Mouse (Mus musculus): Measurements from ENCODE around the gene Ube2b. TPM values are rescaled to one million over a fixed set of nuclear protein-coding genes. Genes with fewer than 3 reads are reported as not detected.

The Ube2b gene
- polyA plus RNA-seq, 1 experiment from 2014 or later: 276 TPM

GRCm38 (mm10) chr11:52033953-52034352, 33.4 kb upstream of the Ube2b start:
- ATAC-seq: no peak

DNA sequence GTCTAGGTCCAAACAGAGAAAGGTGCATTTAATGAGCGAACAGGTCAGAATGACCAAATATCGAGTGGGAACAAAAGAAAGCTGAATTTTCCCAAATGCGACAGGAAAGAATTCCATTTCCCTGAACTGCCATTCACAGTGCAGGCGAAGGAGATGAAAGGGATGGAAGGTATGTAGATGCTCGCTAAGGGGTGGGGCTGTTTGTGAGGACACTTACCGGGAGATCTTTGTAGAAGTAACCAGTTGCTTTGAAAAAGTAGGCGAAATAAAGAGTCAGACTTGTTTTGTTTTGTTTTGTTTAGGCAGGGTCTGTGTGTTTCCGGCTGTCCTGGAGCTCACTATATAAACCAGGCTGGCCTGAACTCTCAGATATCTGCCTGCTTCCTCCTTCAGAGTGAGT, 31.8 kb upstream of the Ube2b start:
- ATAC-seq: no peak
- H3K9me3 ChIP-seq (ENCODE audit: low read length): no peaks in the 10 kb centered on the region
- WGBS: 52% methylated on average over 8 of the region's 8 CpGs

More at GRCm38 (mm10) chr11:52033953-52034352, 33.4 kb upstream of the Ube2b start:
- H3K4me3 ChIP-seq (ENCODE audit: low read depth, low read length): no peak overlapping the region
- H3K9me3 ChIP-seq (ENCODE audit: low read length): no peaks in the 10 kb centered on the region
- H3K36me3 ChIP-seq (ENCODE audit: insufficient read depth, low read length): no peaks in the 10 kb centered on the region
- H3K27me3 ChIP-seq (replicated peaks; ENCODE audit: insufficient read depth, low read length): no peaks in the 10 kb centered on the region
- TF ChIP-seq CTCF (IDR thresholded peaks at IDR 0.05) (no peak), EP300 (IDR thresholded peaks at IDR 0.05) (no peak)
- no peak overlapping the region for H3K27ac ChIP-seq (ENCODE audit: low read length)
- no peak for DNase-seq (ENCODE audit: low spot score)
- H3K9ac ChIP-seq (replicated peaks; ENCODE audit: low read depth): no peak overlapping the region
- no peak overlapping the region for H3K4me2 ChIP-seq (replicated peaks; ENCODE audit: low read depth, low read length)
- H3K4me1 ChIP-seq (ENCODE audit: insufficient read depth, low read depth, low read length): no peaks in the 10 kb centered on the region
- WGBS: 62% methylated on average over 1 of the region's 1 CpGs

GRCm38 (mm10) chr11:52018217-52018616, 17.7 kb upstream of the Ube2b start:
- DNase-seq (ENCODE audit: low spot score) (no peak), ATAC-seq (no peak)
- Histone ChIP-seq H3K4me3 (ENCODE audit: low read depth, low read length) (no peak overlapping the region), H3K4me2 (replicated peaks; ENCODE audit: low read depth, low read length) (no peak overlapping the region), H3K9ac (replicated peaks; ENCODE audit: low read depth) (no peak overlapping the region), H3K36me3 (ENCODE audit: insufficient read depth, low read length) (no peaks in the 10 kb centered on the region), H3K27ac (ENCODE audit: low read length) (no peak overlapping the region), H3K27me3 (replicated peaks; ENCODE audit: insufficient read depth, low read length) (no peaks in the 10 kb centered on the region), H3K9me3 (ENCODE audit: low read length) (no peaks in the 10 kb centered on the region), H3K4me1 (ENCODE audit: insufficient read depth, low read depth, low read length) (no peaks in the 10 kb centered on the region)
- TF ChIP-seq CTCF (IDR thresholded peaks at IDR 0.05): no peak
- TF ChIP-seq EP300 (IDR thresholded peaks at IDR 0.05): no peak
- 60% methylated on average over 9 of the region's 9 CpGs for WGBS

More for the DNA sequence above, 31.8 kb upstream of the Ube2b start:
- Histone ChIP-seq H3K4me2 (replicated peaks; ENCODE audit: low read depth, low read length) (no peak overlapping the region), H3K4me1 (ENCODE audit: insufficient read depth, low read depth, low read length) (no peaks in the 10 kb centered on the region), H3K27ac (ENCODE audit: low read length) (no peak overlapping the region), H3K9ac (replicated peaks; ENCODE audit: low read depth) (no peak overlapping the region), H3K4me3 (ENCODE audit: low read depth, low read length) (no peak overlapping the region), H3K27me3 (replicated peaks; ENCODE audit: insufficient read depth, low read length) (no peaks in the 10 kb centered on the region), H3K36me3 (ENCODE audit: insufficient read depth, low read length) (no peaks in the 10 kb centered on the region)
- TF ChIP-seq EP300 (IDR thresholded peaks at IDR 0.05): no peak
- TF ChIP-seq CTCF (IDR thresholded peaks at IDR 0.05): no peak
- no peak for DNase-seq (ENCODE audit: low spot score)

DNA sequence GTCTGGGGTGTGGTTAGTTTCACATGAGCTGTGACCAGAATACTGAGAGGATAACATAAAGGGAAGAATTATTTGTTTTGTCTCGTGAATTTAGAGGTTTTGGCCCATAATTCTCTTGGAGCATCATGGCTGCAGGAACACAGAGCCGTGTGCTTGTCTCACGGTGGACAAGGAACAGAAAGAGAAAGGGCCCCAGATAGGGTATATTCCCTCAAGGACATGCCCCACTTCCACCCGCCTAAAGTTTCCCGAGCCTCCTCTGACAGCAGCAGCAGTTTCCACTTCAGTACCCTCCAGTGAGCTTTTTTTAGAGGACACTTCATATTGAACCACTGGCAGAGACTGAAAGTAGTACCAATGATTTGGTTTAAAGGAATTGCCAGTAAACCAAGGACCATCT, 11.0 kb upstream of the Ube2b start:
- no peak for TF ChIP-seq EP300 (IDR thresholded peaks at IDR 0.05)
- DNase-seq (ENCODE audit: low spot score): no peak
- Histone ChIP-seq H3K9ac (replicated peaks; ENCODE audit: low read depth) (no peak overlapping the region), H3K9me3 (ENCODE audit: low read length) (no peaks in the 10 kb centered on the region), H3K36me3 (ENCODE audit: insufficient read depth, low read length) (no peaks in the 10 kb centered on the region), H3K4me1 (ENCODE audit: insufficient read depth, low read depth, low read length) (no peaks in the 10 kb centered on the region), H3K27me3 (replicated peaks; ENCODE audit: insufficient read depth, low read length) (no peaks in the 10 kb centered on the region), H3K4me2 (replicated peaks; ENCODE audit: low read depth, low read length) (no peak overlapping the region), H3K27ac (ENCODE audit: low read length) (no peak overlapping the region), H3K4me3 (ENCODE audit: low read depth, low read length) (no peak overlapping the region)
- no peak for ATAC-seq
- WGBS: 71% methylated on average over 5 of the region's 5 CpGs

DNA sequence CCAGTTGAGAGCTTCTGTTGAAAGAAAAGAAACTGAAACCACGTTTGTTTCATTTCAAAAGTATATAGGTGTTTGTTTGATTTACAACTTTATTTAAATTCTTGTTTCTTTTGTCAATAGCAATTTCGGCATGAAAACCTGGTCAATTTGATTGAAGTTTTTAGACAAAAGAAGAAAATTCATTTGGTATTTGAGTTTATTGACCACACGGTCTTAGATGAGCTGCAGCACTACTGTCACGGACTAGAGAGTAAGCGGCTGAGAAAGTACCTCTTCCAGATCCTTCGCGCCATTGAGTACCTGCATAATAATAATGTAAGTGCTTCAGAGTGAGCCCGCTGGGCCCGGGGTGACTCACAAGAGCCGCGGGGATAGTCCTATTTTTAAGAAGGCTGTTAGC, 10.4 kb upstream of the Ube2b start:
- Histone ChIP-seq H3K4me3 (ENCODE audit: low read depth, low read length) (no peak overlapping the region), H3K9ac (replicated peaks; ENCODE audit: low read depth) (no peak overlapping the region), H3K4me1 (ENCODE audit: insufficient read depth, low read depth, low read length) (no peaks in the 10 kb centered on the region), H3K9me3 (ENCODE audit: low read length) (no peaks in the 10 kb centered on the region), H3K36me3 (ENCODE audit: insufficient read depth, low read length) (no peaks in the 10 kb centered on the region), H3K27ac (ENCODE audit: low read length) (no peak overlapping the region), H3K27me3 (replicated peaks; ENCODE audit: insufficient read depth, low read length) (no peaks in the 10 kb centered on the region), H3K4me2 (replicated peaks; ENCODE audit: low read depth, low read length) (no peak overlapping the region)
- 76% methylated on average over 11 of the region's 11 CpGs for WGBS
- DNase-seq (ENCODE audit: low spot score) (no peak), ATAC-seq (no peak)
- TF ChIP-seq EP300 (IDR thresholded peaks at IDR 0.05) (no peak), CTCF (IDR thresholded peaks at IDR 0.05) (no peak)

GRCm38 (mm10) chr11:52005586-52005985, 5.0 kb upstream of the Ube2b start:
- Histone ChIP-seq H3K9ac (replicated peaks; ENCODE audit: low read depth) (no peak overlapping the region), H3K4me1 (ENCODE audit: insufficient read depth, low read depth, low read length) (peaks cover 7% of the 10 kb centered on the region; the same call in 1 of the 2 replicates), H3K27ac (ENCODE audit: low read length) (no peak overlapping the region), H3K27me3 (replicated peaks; ENCODE audit: insufficient read depth, low read length) (no peaks in the 10 kb centered on the region), H3K4me2 (replicated peaks; ENCODE audit: low read depth, low read length) (no peak overlapping the region), H3K4me3 (ENCODE audit: low read depth, low read length) (no peak overlapping the region), H3K36me3 (ENCODE audit: insufficient read depth, low read length) (no peaks in the 10 kb centered on the region), H3K9me3 (ENCODE audit: low read length) (no peaks in the 10 kb centered on the region)
- no peak for TF ChIP-seq EP300 (IDR thresholded peaks at IDR 0.05)
- TF ChIP-seq CTCF (IDR thresholded peaks at IDR 0.05): no peak
- WGBS: 51% methylated on average over 2 of the region's 2 CpGs
- ATAC-seq (no peak), DNase-seq (ENCODE audit: low spot score) (no peak)
